Mouse (Mus musculus): ENCODE measurements around the gene Tmem266.

Gene Tmem266

DNA sequence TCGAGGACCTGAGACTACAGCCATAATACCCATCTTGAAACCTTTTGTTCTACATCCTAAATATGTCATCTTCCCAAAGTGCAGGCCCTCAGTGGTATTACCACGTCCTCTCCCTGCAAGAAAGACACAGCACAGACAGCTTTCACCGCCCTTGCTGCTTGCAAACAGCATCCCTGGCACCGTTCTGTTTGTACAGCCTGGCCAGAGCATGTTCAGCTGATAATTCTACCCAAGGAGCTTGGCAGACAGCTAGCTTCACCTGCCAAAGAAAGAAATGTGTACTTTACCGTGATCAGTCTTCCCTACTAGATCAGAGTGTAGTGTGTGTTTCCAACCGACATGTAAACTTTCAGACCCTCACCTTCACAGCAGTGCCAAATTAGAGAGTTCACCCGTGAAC lies 45.2 kb downstream of the Tmem266 start:
- ChIA-PET POLR2A (interaction anchor here in 1 of 4 experiments (0.6 kb wide), 1 partner anchor 45 kb away, joined by 3 read pairs; the partner anchor contains the start of gene Tmem266), CTCF (no interaction called here)

- ChIA-PET CTCF (no interaction called here), POLR2A (no interaction called here)
Measured at GRCm38 (mm10) chr9:55377603-55378250, 51.0 kb downstream of the Tmem266 start.

- POLR2A ChIA-PET, result interaction anchor here in 2 of 4 experiments (0.6 to 1.1 kb wide), 2 partner anchors 13 to 70 kb away, joined by 3 read pairs; no protein-coding TSS in a partner anchor
- CTCF ChIA-PET, result interaction anchor here in 3 of 4 experiments (0.6 to 2.2 kb wide), 6 partner anchors 25 to 335 kb away, joined by 3 to 14 read pairs (median 4); no protein-coding TSS in a partner anchor
Measured at GRCm38 (mm10) chr9:55381456-55381855, 54.7 kb downstream of the Tmem266 start.

DNA sequence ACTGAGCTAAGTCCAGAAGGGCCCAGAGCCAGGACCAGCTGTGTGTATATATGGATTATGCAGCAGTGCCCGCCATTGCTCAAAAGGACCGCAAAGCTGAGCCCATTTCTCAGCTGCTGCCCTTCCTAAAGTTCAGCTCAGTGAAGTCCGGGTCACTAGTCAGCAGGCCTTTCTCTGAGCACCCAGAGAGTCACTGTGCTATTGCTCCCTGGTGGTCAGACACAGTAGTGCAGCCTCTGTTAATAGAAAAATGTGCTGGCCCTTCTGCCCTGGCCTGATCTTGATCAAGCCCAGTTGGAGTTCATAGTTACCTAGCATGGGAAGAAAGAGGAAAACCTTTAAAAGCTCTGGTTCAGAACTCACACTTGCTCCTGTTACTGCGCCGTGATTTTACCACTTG lies 55.7 kb downstream of the Tmem266 start:
- CTCF ChIA-PET, result interaction anchor here (0.6 to 2.2 kb wide), 31 partner anchors 9 to 644 kb away, joined by 3 to 14 read pairs (median 3); partner anchors contain the start of gene Hykk (in 1 of the 4)

DNA sequence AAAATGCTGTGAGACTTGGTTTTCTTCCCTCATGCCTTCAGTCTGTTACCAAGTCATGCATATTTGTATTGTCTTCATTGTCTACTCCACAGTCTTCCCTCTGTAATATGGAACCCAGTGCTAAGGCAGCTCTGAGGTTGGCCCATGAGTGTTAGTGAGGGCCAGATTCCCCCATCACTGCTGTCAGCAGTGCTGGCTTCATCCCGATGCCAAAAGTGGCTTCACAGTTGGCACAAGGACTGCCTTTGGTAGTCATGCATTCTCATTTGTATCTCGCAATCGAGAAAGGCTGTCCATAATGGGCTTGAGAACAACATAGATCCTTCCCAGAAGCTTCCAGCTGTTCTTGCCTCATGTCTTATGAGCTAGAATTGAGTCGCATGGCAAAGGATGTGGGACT lies 59.4 kb downstream of the Tmem266 start:
- ChIA-PET CTCF (interaction anchor here in 1 of 4 experiments (0.7 kb wide), 1 partner anchor 246 kb away, joined by 3 read pairs; no protein-coding TSS in a partner anchor), POLR2A (no interaction called here)

More for the DNA sequence above, 55.7 kb downstream of the Tmem266 start:
- POLR2A ChIA-PET, result interaction anchor here (0.5 to 1.3 kb wide), 7 partner anchors 10 to 648 kb away, joined by 3 to 4 read pairs (median 3); partner anchors contain the start of genes AY074887 (in 1 of the 4) and Wdr61 (in 1 of the 4)

DNA sequence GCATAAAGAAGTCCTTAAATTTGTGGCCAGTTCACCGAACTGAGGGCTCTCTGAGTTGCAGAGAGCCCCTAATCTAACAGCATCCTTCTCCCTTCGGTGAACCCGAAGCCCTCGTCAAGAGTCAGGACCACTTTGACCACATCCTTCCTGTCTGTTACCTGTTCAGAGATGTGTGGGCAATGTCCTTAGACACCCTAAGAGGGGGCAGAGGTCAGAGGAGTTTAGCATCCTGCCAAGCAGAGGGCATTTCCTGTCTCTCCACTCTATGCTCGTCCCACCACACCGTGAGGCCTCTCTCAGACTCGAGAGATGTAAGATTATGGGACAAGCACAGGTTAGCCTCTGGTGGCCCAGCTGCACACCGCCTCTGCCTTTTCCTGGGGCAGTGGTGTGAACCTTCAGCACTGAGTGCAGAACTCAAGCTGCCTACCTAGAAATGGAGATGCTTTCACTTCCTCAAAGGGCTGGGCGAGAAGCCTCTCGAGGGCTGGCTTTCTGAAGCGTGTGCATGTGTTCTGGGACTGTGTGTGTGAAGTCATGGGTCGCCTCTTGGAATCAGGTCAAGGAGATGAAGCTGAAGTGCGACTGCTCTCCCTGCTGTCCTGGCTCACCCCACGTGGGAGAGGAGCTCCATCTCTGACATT lies 61.3 kb downstream of the Tmem266 start:
- ChIA-PET CTCF (no interaction called here), POLR2A (no interaction called here)

- ChIA-PET CTCF (interaction anchor here (0.6 to 3.0 kb wide), 19 partner anchors 10 to 1443 kb away, joined by 3 to 14 read pairs (median 3); partner anchors contain the start of gene Chrna3 (in 1 of the 4)), POLR2A (interaction anchor here (0.5 to 1.1 kb wide), 4 partner anchors 10 to 650 kb away, joined by 3 to 9 read pairs (median 4); no protein-coding TSS in a partner anchor)
Measured at GRCm38 (mm10) chr9:55391909-55392658, 65.4 kb downstream of the Tmem266 start.

DNA sequence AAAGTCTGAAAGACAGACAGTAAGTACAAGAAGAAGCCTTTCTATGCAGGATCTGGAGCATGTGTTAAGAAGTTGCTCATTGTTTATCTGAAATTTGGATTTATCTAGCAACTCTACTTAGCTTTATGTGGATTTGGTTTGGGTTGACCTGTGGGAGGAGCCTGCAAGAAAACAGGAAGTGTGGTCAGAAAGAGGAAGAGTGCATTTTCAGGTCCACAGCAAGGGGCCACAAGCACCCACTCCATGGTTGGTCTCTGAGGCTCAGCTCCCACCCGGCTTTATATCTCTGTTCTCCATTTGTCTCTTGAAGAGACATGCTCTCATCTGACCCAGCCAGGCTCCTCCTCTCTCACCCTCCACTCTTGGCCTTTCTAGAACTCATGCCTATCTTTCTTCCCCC lies 68.9 kb downstream of the Tmem266 start:
- ChIA-PET CTCF (interaction anchor here in 3 of 4 experiments (0.8 to 1.3 kb wide), 3 partner anchors 12 to 723 kb away, joined by 3 read pairs; no protein-coding TSS in a partner anchor), POLR2A (interaction anchor here in 1 of 4 experiments (0.7 kb wide), 1 partner anchor 247 kb away, joined by 3 read pairs; the partner anchor contains the start of gene Ube2q2)

DNA sequence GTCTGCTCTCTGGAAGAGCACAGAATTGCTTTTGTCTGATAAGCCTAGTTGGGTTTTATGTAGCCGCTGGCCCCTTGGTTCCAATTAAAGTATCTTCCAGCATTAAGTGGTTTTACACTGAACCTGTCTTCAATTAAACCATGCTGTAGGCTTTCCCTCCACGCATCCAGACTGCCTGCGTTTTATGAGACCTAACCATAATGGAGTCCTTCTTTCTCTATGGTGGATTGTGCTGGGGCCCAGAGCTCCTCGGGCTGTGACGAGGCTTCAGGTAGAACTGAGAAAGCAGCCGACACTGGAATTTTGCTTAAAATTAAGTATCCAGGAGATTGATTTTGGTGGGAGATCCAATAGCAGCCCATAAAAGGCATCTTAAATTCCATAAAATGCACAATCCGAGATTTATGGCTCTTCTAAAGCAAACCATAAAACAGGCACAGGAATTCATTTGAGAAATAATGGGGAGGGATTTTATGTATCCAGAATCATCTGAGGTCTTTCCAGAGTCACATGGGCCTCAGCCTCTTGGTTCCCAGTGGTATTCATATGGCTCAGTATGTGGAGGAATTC lies 72.4 kb downstream of the Tmem266 start:
- ChIA-PET CTCF (interaction anchor here in 1 of 4 experiments (0.5 kb wide), 1 partner anchor 17 kb away, joined by 3 read pairs; no protein-coding TSS in a partner anchor), POLR2A (interaction anchor here in 1 of 4 experiments (3.1 kb wide), 1 partner anchor 12 kb away, joined by 9 read pairs; no protein-coding TSS in a partner anchor)

- ChIA-PET POLR2A (interaction anchor here in 1 of 4 experiments (0.7 to 1.0 kb wide), 2 partner anchors 9 to 26 kb away, joined by 3 read pairs; no protein-coding TSS in a partner anchor), CTCF (interaction anchor here in 2 of 4 experiments (0.6 to 1.0 kb wide), 3 partner anchors 10 to 133 kb away, joined by 3 to 4 read pairs (median 3); no protein-coding TSS in a partner anchor)
Measured at GRCm38 (mm10) chr9:55402276-55402675, 75.6 kb downstream of the Tmem266 start.

DNA sequence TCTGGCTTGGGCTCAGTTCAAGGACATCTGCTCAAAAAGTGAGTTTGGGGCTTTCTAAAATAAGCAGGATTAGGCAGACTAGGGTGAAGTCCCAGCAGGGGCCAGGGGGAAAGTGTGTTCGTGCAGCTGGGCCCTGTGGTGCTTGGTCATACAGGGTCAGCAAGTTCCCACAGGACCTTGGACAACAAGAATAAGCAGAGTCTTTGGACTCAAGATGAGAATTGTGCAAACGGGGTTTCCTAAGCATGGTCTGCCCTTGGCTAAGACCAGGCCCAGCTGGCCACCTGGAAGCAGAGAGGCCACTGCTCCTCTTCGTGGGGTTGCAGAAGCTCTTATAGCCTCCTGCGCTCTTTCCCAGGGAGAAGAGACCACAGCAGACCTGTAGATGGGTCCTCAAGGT lies 77.5 kb downstream of the Tmem266 start:
- POLR2A ChIA-PET, result no interaction called here
- CTCF ChIA-PET, result interaction anchor here in 1 of 4 experiments (1.0 kb wide), 1 partner anchor 132 kb away, joined by 4 read pairs; no protein-coding TSS in a partner anchor

- POLR2A ChIA-PET, result no interaction called here
Measured at GRCm38 (mm10) chr9:55404976-55405702, 78.4 kb downstream of the Tmem266 start.

DNA sequence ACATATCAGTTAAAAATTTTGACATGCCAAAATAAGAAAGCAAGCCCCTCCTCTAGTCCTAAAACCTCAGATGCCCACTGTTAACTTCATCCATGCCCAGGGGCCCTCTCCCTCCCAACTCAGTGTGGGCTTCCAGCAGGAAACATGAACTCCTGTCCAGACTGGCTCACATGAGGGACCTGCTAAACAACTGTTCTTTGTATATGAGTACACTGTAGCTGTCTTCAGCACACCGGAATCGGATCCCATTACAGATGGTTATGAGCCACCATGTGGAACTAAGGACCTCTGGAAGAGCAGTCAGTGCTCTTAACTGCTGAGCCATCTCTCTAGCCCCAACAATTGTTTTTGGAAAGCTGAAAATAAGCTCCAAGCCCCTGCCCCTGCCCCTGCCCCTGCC lies 80.1 kb downstream of the Tmem266 start:
- ChIA-PET CTCF (interaction anchor here in 1 of 4 experiments (1.1 kb wide), 1 partner anchor 9 kb away, joined by 3 read pairs; no protein-coding TSS in a partner anchor), POLR2A (no interaction called here)

More at GRCm38 (mm10) chr9:55404976-55405702, 78.4 kb downstream of the Tmem266 start:
- CTCF ChIA-PET, result interaction anchor here in 2 of 4 experiments (1.0 to 1.2 kb wide), 2 partner anchors 13 to 131 kb away, joined by 3 to 4 read pairs; no protein-coding TSS in a partner anchor

GRCm38 (mm10) chr9:55408851-55409250 lies 82.1 kb downstream of the Tmem266 start:
- ChIA-PET CTCF (interaction anchor here (0.5 to 3.3 kb wide), 18 partner anchors 9 to 223 kb away, joined by 3 to 19 read pairs (median 3); no protein-coding TSS in a partner anchor), POLR2A (interaction anchor here in 1 of 4 experiments (0.6 kb wide), 1 partner anchor 367 kb away, joined by 6 read pairs; no protein-coding TSS in a partner anchor)

- CTCF ChIA-PET, result interaction anchor here (0.6 to 3.3 kb wide), 25 partner anchors 9 to 174 kb away, joined by 3 to 19 read pairs (median 4); no protein-coding TSS in a partner anchor
- POLR2A ChIA-PET, result interaction anchor here in 2 of 4 experiments (0.5 to 1.7 kb wide), 4 partner anchors 9 to 70 kb away, joined by 3 to 6 read pairs (median 4); no protein-coding TSS in a partner anchor
Measured at GRCm38 (mm10) chr9:55409833-55410232, 83.1 kb downstream of the Tmem266 start.

GRCm38 (mm10) chr9:55410430-55410829 lies 83.7 kb downstream of the Tmem266 start:
- ChIA-PET POLR2A (interaction anchor here in 2 of 4 experiments (0.6 to 2.3 kb wide), 9 partner anchors 8 to 367 kb away, joined by 3 to 9 read pairs (median 4); no protein-coding TSS in a partner anchor), CTCF (interaction anchor here (0.6 to 3.3 kb wide), 19 partner anchors 8 to 125 kb away, joined by 3 to 19 read pairs (median 4); no protein-coding TSS in a partner anchor)

GRCm38 (mm10) chr9:55411154-55411553 lies 84.4 kb downstream of the Tmem266 start:
- ChIA-PET CTCF (interaction anchor here (0.6 to 3.3 kb wide), 8 partner anchors 12 to 120 kb away, joined by 3 to 19 read pairs (median 4); no protein-coding TSS in a partner anchor), POLR2A (interaction anchor here in 2 of 4 experiments (0.7 to 2.3 kb wide), 6 partner anchors 7 to 234 kb away, joined by 3 to 9 read pairs (median 4); no protein-coding TSS in a partner anchor)

All from embryonic stem cell, embryonic (primary cell).